Mouse (Mus musculus) olfactory bulb, adult 2 months (tissue): ENCODE results near the gene Taar9. TPM values are rescaled to one million over a fixed set of nuclear protein-coding genes. Genes with fewer than 3 reads are reported as not detected.
"Not testable (repeated sequence)": the region's sequence is repeated elsewhere in the genome, so short reads cannot be mapped to it uniquely, and the experiment has no call there.

Experiments
- H3K27ac ChIP-seq: fragments of 200-500 bp; 2 replicates; pipeline ENCODE4 v1.5.1; 2012; ENCODE audit warnings: low read depth, low read length; ENCODE audit not compliant: insufficient read depth
- H3K4me1 ChIP-seq: fragments of 200-500 bp; 2 replicates; pipeline ENCODE4 v1.6.1; 2012; ENCODE audit warnings: low read length; ENCODE audit not compliant: control insufficient read depth, insufficient read depth
- H3K4me3 ChIP-seq: fragments of 200-500 bp; 2 replicates; pipeline ENCODE4 v1.5.1; 2012; ENCODE audit warnings: mild to moderate bottlenecking, low read depth, low read length, moderate library complexity; ENCODE audit not compliant: insufficient read depth
- CTCF ChIP-seq: fragments of 200-500 bp; IDR thresholded peaks from 2 replicates; pipeline ENCODE4 v1.5.1; 2012; ENCODE audit warnings: low read depth, mild to moderate bottlenecking, low read length, moderate library complexity; ENCODE audit not compliant: insufficient read depth
- POLR2A ChIP-seq: fragments of 200-500 bp; IDR thresholded peaks from 2 replicates; pipeline ENCODE4 v1.6.1; 2012; ENCODE audit warnings: mild to moderate bottlenecking, low read depth, low read length, moderate library complexity; ENCODE audit not compliant: insufficient read depth
- WGBS: fragments of 180-500 bp; shearing (Covaris S2); methylation state at CpG from one replicate; pipeline ENCODE4 v1.1.7; 2018; 5-methylcytosine and 5-hydroxymethylcytosine counted together
- polyA plus RNA-seq: library from polyadenylated mRNA; stranded (reverse); fragments of >200 nt; gene quantifications from 2 replicates; pipeline ENCODE4 v1.2.4, GENCODE M21; 2012; ENCODE audit warnings: low replicate concordance; ENCODE audit not compliant: missing spikeins, insufficient read depth, insufficient read length

The Taar9 gene
- not detected in 2 replicates for polyA plus RNA-seq

DNA sequence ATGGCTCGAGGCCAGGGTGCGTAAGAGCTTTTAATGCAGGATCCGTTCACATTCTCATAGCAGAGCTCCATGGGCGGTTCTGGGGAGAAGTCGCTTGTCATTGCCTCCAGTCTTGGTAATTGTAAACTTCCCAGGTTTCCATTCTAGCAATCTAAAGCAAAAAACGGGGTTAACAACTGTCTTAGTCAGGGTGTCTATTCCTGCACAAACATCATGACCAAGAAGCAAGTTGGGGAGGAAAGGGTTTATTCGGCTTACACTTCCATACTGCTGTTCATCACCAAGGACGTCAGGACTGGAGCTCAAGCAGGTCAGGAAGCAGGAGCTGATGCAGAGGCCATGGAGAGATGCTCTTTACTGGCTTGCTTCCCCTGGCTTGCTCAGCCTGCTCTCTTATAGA is at the start of gene Taar9:
Gene Taar9, minus strand, starts transcription at position 101 of the 400 bp plus-strand sequence.
- 86% methylated on average over 8 of the region's 8 CpGs for WGBS
- not testable (repeated sequence) for H3K4me1 ChIP-seq, H3K27ac ChIP-seq, H3K4me3 ChIP-seq

- Histone ChIP-seq H3K4me1 (0 out of 2 replicates have a peak, but pooled peaks cover 4% of the 10 kb centered on the region), H3K4me3 (no peak overlapping the region), H3K27ac (no peak overlapping the region)
- TF ChIP-seq CTCF = no peak
- TF ChIP-seq POLR2A = no peak
- 93% methylated on average over 12 of the region's 12 CpGs for WGBS
Observed at GRCm38 (mm10) chr10:24158470-24159254, 49.3 kb upstream of the Taar9 start.

DNA sequence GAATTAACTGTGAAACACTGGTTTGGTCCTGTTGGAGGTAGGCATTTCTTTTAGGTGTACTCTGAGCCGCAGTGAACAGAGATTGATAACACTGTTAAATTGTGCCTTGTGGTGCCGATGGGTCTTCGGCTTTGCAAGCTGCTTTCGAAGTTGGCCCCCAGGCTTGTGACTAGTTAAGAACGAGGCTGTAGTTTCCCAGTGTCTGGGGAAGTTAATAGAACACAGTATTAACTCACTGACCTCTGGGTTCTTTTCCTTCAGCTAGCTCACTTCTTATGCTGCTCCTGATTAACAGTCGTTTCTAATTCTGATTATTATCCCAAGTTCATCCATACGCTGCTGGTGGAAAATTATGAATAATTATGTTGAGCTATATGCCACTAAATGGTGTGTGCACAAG is 40.8 kb upstream of the Taar9 start:
- peak overlapping the region; percentile 37 for H3K4me3 ChIP-seq
- H3K4me1 ChIP-seq = no peaks in the 10 kb centered on the region; the same call in 1 of the 2 replicates
- no peak overlapping the region for H3K27ac ChIP-seq
- 28% methylated on average over 7 of the region's 7 CpGs for WGBS
- TF ChIP-seq CTCF (no peak), POLR2A (no peak)

GRCm38 (mm10) chr10:24149135-24149781 is 39.9 kb upstream of the Taar9 start, which contains the start of gene Stx7:
Stx7 (plus strand) TSS chr10:24149302.
- Histone ChIP-seq H3K4me3 (peak within 1 kb of the TSS; percentile 95), H3K27ac (peak within 1 kb of the TSS; percentile 24; the same call in 1 of the 2 replicates), H3K4me1 (no peaks in the 10 kb centered on the region; the same call in 1 of the 2 replicates)
- WGBS = under 1% methylated on average over 44 of the region's 45 CpGs
- TF ChIP-seq POLR2A = peak; percentile 62
- no peak for TF ChIP-seq CTCF

DNA sequence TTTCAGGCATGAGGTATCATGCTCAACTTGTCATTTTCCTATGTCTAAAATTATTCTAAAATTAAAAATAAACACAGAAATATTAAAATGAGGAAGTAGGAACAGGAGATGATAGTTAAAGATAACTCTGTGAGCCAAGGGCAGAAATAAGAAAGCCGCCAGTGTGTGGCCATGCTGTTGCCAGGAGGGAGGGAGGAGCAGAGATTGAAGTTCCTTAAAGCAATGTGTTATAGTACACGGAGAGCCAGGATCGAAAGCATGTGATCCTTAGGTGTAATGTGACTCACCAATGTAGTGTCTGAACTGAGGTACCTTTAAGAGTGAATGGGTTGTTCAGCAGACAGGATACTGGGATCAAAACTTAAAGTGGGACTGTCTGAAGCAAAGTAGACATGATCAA is 33.4 kb upstream of the Taar9 start:
- H3K4me3 ChIP-seq = no peak overlapping the region
- no peak overlapping the region for H3K27ac ChIP-seq
- no peak for TF ChIP-seq CTCF
- no peak for TF ChIP-seq POLR2A
- WGBS = 89% methylated on average over 3 of the region's 3 CpGs
- H3K4me1 ChIP-seq = no peaks in the 10 kb centered on the region

DNA sequence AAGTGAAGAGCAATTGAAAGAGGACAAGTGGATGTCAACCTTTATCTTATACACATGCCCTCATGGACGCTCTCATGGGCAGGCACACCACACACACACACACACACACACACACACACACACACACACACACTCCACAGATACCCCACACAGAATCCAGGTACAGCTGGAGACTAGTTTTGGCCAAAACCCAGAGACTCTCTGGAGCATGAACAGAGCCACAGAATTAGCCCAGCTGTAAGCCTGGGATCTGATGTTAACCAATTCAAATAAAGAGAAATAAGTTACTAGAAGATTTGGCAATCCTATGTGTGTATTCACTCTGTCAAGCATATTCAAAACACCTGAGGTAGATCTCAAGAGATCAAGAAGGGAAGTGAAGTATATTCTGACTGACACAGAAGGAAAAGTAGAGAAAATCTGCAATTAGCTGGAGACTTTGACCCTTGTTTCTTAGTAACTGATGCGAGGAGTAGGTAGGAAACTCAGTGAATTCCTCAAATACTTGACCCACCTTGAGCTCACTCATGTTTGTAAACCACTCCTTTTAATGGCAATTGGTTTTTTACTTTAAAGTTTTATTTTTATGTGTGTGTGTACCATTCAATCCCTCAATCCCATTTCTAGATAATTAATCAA is 29.4 kb upstream of the Taar9 start:
- Histone ChIP-seq H3K27ac (no peak overlapping the region), H3K4me1 (no peaks in the 10 kb centered on the region), H3K4me3 (no peak overlapping the region)
- TF ChIP-seq POLR2A = no peak
- TF ChIP-seq CTCF = no peak
- WGBS = 92% methylated on average over 2 of the region's 2 CpGs

- TF ChIP-seq POLR2A = no peak
- TF ChIP-seq CTCF = no peak
- 76% methylated on average over 7 of the region's 7 CpGs for WGBS
- H3K27ac ChIP-seq = no peak overlapping the region
- no peaks in the 10 kb centered on the region for H3K4me1 ChIP-seq
- no peak overlapping the region for H3K4me3 ChIP-seq
Observed at GRCm38 (mm10) chr10:24134071-24134645, 24.8 kb upstream of the Taar9 start.

DNA sequence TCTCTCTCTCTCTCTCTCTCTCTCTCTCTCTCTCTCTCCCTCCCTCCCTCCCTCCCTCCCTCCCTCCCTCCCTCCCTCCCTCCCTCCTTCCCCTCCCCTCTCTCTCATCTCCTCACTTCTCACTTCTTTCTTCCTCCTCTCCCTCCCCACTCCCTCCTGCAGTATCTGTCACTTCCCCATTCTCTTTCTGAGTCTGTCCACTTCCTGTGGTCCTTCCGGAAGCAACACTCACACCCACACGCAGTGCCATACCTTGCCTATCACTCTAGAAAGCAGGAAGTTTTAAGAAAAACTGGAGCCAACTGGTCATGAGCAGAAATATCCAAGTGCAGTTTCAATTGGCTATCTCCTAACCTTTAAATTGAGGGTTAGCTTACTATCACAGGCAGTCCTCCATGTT is 23.8 kb upstream of the Taar9 start:
- Histone ChIP-seq H3K4me3 (no peak overlapping the region), H3K4me1 (no peaks in the 10 kb centered on the region), H3K27ac (no peak overlapping the region)
- WGBS = 70% methylated on average over 2 of the region's 2 CpGs
- TF ChIP-seq POLR2A (no peak), CTCF (no peak)

DNA sequence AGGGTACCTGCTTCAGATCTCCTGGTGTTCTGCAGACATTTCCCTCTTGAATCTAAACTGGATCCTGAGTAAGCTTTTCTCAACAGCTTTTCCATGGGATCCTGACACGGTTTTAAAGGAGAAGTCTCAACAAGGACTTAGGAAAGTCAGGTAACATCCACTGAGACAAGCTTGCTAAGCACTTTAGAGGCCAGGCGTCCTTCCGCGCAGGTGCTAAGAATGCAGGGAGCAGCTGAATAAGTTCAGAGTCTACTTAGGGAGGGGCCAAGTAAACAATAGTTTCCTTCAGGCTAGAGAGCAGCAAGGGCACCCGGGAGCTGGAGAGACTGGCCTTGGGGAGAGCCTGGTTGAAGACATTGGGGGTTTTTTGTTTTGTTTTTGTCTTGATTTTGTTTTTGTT is 22.9 kb upstream of the Taar9 start:
- TF ChIP-seq CTCF = no peak
- TF ChIP-seq POLR2A = no peak
- Histone ChIP-seq H3K4me3 (no peak overlapping the region), H3K4me1 (no peaks in the 10 kb centered on the region), H3K27ac (no peak overlapping the region)
- 19% methylated on average over 5 of the region's 5 CpGs for WGBS
